Mouse (Mus musculus) kidney, adult 2 months (tissue): Measurements from ENCODE around the gene Siva1. TPM values are rescaled to one million over a fixed set of nuclear protein-coding genes. Genes with fewer than 3 reads are reported as not detected.

Source experiments
- DNase-seq: peaks from one replicate; pipeline ENCODE4 v3.0.0; 2021
- H3K27ac ChIP-seq: fragments of 200-500 bp; 2 replicates; pipeline ENCODE4 v1.5.1; 2012; ENCODE audit warnings: low read depth, low read length, control low read depth, inconsistent platforms; ENCODE audit not compliant: insufficient read depth
- H3K27me3 ChIP-seq: fragments of 200-500 bp; replicated peaks from 2 replicates; pipeline ENCODE4 v1.6.1; 2012; ENCODE audit warnings: mild to moderate bottlenecking, moderate library complexity, low read length, inconsistent platforms; ENCODE audit not compliant: control insufficient read depth, insufficient read depth
- H3K36me3 ChIP-seq: fragments of 200-500 bp; 2 replicates; pipeline ENCODE4 v1.6.1; 2012; ENCODE audit warnings: mild to moderate bottlenecking, moderate library complexity, low read length, inconsistent platforms; ENCODE audit not compliant: control insufficient read depth, insufficient read depth
- H3K4me1 ChIP-seq: fragments of 200-500 bp; 2 replicates; pipeline ENCODE4 v1.6.1; 2011; ENCODE audit warnings: low read length; ENCODE audit not compliant: control insufficient read depth, insufficient read depth
- H3K4me3 ChIP-seq: fragments of 200-500 bp; 2 replicates; pipeline ENCODE4 v1.5.1; 2011; ENCODE audit warnings: mild to moderate bottlenecking, low read depth, low read length, control low read depth; ENCODE audit not compliant: insufficient read depth
- CTCF ChIP-seq: fragments of 200-500 bp; conservative IDR thresholded peaks from 2 replicates; pipeline ENCODE4 v1.5.1; 2011; ENCODE audit warnings: low read depth, mild to moderate bottlenecking, control low read depth, low read length, moderate library complexity, mixed read lengths; ENCODE audit not compliant: insufficient read depth, insufficient read length
- POLR2A ChIP-seq: fragments of 200-500 bp; IDR thresholded peaks from one replicate; pipeline ENCODE4 v1.6.1; 2011; ENCODE audit warnings: low read depth, low read length, control low read depth
- WGBS: fragments of 180-500 bp; shearing (Covaris S2); methylation state at CpG from one replicate; pipeline ENCODE4 v1.1.7; 2018; 5-methylcytosine and 5-hydroxymethylcytosine counted together
- polyA plus RNA-seq: library from polyadenylated mRNA; depleted of rRNA; stranded (reverse); fragments of >200 nt; gene quantifications from 2 replicates; pipeline ENCODE4 v1.2.3, GENCODE M21; 2012

The Siva1 gene
- polyA plus RNA-seq, 1 experiment: 27.8 TPM

DNA sequence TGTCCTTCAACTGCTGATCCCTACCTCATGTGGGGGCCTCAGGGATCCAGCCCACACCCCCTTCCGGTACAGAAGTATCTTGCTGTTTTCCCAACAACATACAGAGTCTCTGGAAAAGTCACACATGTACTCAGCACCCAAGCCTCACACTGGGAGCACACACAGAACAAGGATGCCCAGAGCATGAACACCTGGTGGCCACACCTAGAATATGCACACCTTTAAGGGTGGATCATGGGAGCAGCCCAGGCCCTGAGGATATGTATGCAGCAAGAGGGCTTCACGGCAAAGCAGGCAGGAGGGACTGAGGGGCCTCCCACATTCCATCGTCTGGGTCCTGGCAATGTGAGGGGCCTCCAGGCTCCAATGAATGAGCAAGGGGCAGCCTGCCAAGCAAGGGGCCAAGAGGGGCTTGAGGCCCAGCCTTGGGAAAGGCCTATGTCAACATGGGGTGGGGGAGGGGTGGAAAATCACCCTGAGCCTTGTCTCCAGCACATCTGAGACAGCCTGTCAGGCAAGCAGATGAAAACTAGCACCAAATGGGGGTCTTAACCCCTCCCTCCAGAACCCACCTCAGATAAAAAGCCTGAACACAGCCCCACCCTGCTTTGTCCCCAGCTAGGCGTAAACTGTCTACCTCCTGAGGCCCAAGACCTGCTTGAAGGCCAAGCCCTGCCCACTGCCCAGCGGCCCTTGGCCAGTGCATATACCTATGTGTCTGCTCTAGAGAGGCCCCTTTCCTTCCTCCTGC is 16.3 kb downstream of the Siva1 start:
- Histone ChIP-seq H3K27ac (no peak overlapping the region), H3K4me3 (no peak overlapping the region), H3K36me3 (no peaks in the 10 kb centered on the region), H3K4me1 (no peaks in the 10 kb centered on the region), H3K27me3 (no peaks in the 10 kb centered on the region)
- 54% methylated on average over 5 of the region's 5 CpGs for WGBS
- TF ChIP-seq CTCF: no peak
- TF ChIP-seq POLR2A: no peak
- no peak for DNase-seq

DNA sequence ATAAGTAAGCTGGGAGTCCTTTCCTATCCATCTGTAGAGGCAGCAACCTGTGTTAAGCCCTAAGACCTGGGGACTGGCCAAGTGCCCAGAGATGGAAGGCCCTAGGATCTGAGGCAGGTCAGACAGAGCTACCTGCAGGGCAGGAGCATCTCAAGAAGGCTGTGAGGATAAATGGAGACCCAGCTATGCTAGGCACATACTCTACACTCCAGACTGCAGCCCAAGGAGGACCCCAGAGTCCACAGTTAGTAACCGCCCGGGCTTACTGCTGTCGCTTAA is 16.8 kb downstream of the Siva1 start:
- DNase-seq: no peak
- Histone ChIP-seq H3K36me3 (no peaks in the 10 kb centered on the region), H3K4me3 (no peak overlapping the region), H3K4me1 (no peaks in the 10 kb centered on the region), H3K27ac (no peak overlapping the region), H3K27me3 (no peaks in the 10 kb centered on the region)
- WGBS: 84% methylated on average over 3 of the region's 3 CpGs
- TF ChIP-seq CTCF (no peak), POLR2A (no peak)

DNA sequence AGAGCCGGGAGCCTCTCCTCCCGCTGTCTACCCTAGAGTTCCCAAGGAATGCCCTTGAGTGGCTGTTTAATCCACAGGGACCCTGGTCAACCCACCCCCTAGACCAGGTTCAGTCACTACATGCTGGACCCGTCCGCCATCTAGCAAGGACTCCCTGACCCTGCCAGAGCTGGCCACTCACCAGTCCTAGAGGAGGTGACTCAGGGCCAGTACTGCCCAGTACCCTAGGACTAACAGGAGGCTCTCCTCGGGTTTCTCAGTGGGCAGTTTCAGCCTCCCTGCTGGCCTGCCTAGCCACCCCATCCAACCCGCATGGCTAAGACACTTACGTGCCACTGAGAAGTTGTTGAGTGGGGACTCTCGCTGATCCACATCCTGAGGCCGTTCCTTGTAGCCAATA is 17.4 kb downstream of the Siva1 start:
- Histone ChIP-seq H3K4me1 (no peaks in the 10 kb centered on the region), H3K4me3 (no peak overlapping the region), H3K27ac (no peak overlapping the region), H3K27me3 (no peaks in the 10 kb centered on the region), H3K36me3 (no peaks in the 10 kb centered on the region)
- WGBS: 75% methylated on average over 9 of the region's 9 CpGs
- no peak for DNase-seq
- TF ChIP-seq POLR2A: no peak
- no peak for TF ChIP-seq CTCF

DNA sequence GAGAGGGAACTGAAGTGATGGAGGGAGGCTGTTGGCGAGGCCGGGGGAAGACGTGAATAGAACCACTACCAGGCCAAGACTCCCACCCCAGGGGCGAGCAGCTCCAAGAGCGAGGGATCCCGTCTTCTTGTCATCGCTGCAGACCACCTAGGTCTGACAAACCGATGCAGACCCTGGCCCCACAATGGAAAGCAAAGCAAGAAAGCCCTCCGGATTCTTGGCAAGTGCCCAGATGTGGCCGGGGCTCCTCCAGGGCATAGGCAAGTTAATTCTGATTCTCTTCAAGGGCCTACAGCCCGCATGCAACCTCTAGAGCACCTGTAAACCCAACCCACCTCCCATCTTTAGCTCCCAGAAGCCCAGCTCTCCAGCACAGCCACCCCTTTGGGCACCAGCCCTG is 18.8 kb downstream of the Siva1 start:
- Histone ChIP-seq H3K4me1 (no peaks in the 10 kb centered on the region; the same call in 1 of the 2 replicates), H3K36me3 (no peaks in the 10 kb centered on the region), H3K27ac (no peak overlapping the region), H3K4me3 (no peak overlapping the region), H3K27me3 (no peaks in the 10 kb centered on the region)
- no peak for DNase-seq
- WGBS: 88% methylated on average over 11 of the region's 11 CpGs
- TF ChIP-seq CTCF (no peak), POLR2A (no peak)

DNA sequence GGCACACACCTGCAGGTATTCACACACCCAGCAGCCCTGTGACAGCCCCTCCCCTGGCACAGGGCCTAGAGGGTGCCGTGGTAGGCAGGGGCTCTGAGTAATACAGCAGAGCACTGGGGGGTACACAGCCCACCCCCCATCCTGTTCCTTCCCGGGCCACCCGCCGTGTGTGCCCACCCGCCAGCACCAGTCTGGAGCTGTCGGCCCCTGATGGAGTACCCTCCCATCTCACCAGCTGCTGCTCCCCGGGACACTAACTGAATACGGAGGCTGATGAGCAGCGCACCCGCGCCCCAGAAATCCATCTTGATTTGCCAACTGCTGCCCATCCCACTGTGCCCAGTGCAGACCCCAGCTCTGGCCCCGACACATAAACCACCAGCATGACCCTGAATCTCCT is 19.2 kb downstream of the Siva1 start:
- H3K27ac ChIP-seq: no peak overlapping the region

DNA sequence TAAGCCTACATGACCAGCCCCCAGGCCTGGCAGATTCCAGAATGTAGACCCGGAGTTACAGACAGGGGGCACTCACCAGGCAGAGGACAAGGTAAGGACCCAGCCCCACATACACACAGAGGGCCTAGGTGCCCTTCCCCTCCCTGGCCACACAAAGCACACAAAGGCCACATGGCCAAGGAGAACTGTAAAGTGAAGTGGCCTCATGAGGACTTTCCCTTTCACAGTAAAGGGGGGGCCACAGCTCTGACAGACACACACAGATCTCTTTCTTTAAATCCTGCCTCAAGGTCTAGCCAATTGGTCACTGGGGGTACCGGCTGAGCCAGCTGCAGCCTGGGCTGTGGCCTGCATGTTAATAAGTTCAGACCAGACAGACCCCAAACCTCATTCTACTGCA is 19.6 kb downstream of the Siva1 start:
- no peak overlapping the region for H3K27ac ChIP-seq
- TF ChIP-seq POLR2A (no peak), CTCF (no peak)
- WGBS: 55% methylated on average over 2 of the region's 2 CpGs
- no peak for DNase-seq
- no peaks in the 10 kb centered on the region for H3K36me3 ChIP-seq
- H3K4me1 ChIP-seq: no peaks in the 10 kb centered on the region; the same call in 1 of the 2 replicates
- no peaks in the 10 kb centered on the region for H3K27me3 ChIP-seq
- H3K4me3 ChIP-seq: no peak overlapping the region

More for the DNA sequence above, 19.2 kb downstream of the Siva1 start:
- 92% methylated on average over 12 of the region's 12 CpGs for WGBS
- H3K36me3 ChIP-seq: no peaks in the 10 kb centered on the region
- H3K27me3 ChIP-seq: no peaks in the 10 kb centered on the region
- no peak overlapping the region for H3K4me3 ChIP-seq
- H3K4me1 ChIP-seq: no peaks in the 10 kb centered on the region; the same call in 1 of the 2 replicates
- DNase-seq: no peak
- TF ChIP-seq POLR2A (no peak), CTCF (no peak)

DNA sequence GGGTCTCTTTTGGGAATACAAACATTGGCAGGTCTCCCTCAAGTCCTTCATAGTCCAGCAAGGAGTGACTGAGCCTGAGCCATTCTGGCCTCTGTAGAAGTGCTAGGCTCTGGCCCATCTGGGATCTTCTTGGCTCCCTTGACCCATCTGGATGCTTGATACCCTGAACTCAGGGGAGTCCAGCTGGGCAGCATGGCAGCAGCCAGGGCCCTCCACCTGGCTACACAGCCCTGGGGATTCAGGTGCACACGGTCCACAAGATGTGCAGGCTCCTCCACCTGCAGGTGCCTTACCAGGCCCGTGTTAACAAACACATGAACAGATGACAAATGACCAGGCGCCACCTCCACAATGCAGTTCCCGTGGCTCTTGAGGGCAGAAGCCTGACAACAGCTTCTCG is 20.2 kb downstream of the Siva1 start:
- no peak overlapping the region for H3K4me3 ChIP-seq
- 67% methylated on average over 5 of the region's 5 CpGs for WGBS
- H3K27ac ChIP-seq: no peak overlapping the region
- H3K27me3 ChIP-seq: no peaks in the 10 kb centered on the region
- no peaks in the 10 kb centered on the region; the same call in 1 of the 2 replicates for H3K4me1 ChIP-seq
- no peak for TF ChIP-seq CTCF
- no peak for TF ChIP-seq POLR2A
- no peaks in the 10 kb centered on the region for H3K36me3 ChIP-seq
- DNase-seq: no peak
